Mouse (Mus musculus): ENCODE results near the gene Glud1.

GRCm38 (mm10) chr14:34279726-34280125, 30.8 kb upstream of the Glud1 start:
- TF ChIP-seq JUND (conservative IDR thresholded peaks at IDR 0.05; ENCODE audit: low read depth, low read length) (no peak), POLR2A (IDR thresholded peaks at IDR 0.05; ENCODE audit: low read depth, low read length) (no peak), CTCF (conservative IDR thresholded peaks at IDR 0.05 in 1 of 2, IDR thresholded peaks at IDR 0.05 in 1 of 2; ENCODE audit: low read depth in 2 of 2, low read length in 2 of 2) (no peak), UBTF (IDR thresholded peaks at IDR 0.05; ENCODE audit: low read depth, low read length) (no peak), USF1 (IDR thresholded peaks at IDR 0.05; ENCODE audit: low read depth, low read length) (no peak), E2F4 (IDR thresholded peaks at IDR 0.05; ENCODE audit: insufficient replicate concordance, low read depth, low read length) (no peak), MAFK (IDR thresholded peaks at IDR 0.05; ENCODE audit: insufficient replicate concordance, low read length) (no peak), PAX5 (IDR thresholded peaks at IDR 0.05; ENCODE audit: low read length) (no peak)
